Mouse (Mus musculus): ENCODE measurements at regions not wholly inside any gene's neighbourhood (a gene's known extent, or its start where the extent isn't known, plus 50 kb on each side); places are given as distances from the start of the nearest gene placed in this dataset.

- Histone ChIP-seq H3K4me2 (replicated peaks) (no peak overlapping the region), H3K27me3 (no peaks in the 10 kb centered on the region), H3K9ac (no peak overlapping the region), H3K9me3 (no peaks in the 10 kb centered on the region), H3K36me3 (no peaks in the 10 kb centered on the region), H3K4me1 (peaks cover 13% of the 10 kb centered on the region), H3K27ac (no peak overlapping the region), H3K4me3 (no peak overlapping the region)
- peak; percentile 30; the same call in 1 of the 2 replicates for ATAC-seq (ENCODE audit: insufficient number of reproducible peaks, insufficient read depth, low FRiP score, low TSS enrichment)
- 49% methylated on average over 6 of the region's 6 CpGs for WGBS
Measured at GRCm38 (mm10) chr13:44630061-44630460, 99.2 kb upstream of the Jarid2 start.

- no peak overlapping the region for H3K27ac ChIP-seq
- H3K4me3 ChIP-seq, result no peak overlapping the region
- WGBS, result 6% methylated on average over 11 of the region's 11 CpGs
- peaks cover 20% of the 10 kb centered on the region for H3K4me1 ChIP-seq
- H3K4me2 ChIP-seq (replicated peaks), result peak overlapping the region; percentile 41
- ATAC-seq (ENCODE audit: insufficient number of reproducible peaks, insufficient read depth, low FRiP score, low TSS enrichment), result no peak
- no peak overlapping the region for H3K9ac ChIP-seq
- H3K9me3 ChIP-seq, result no peaks in the 10 kb centered on the region
- no peaks in the 10 kb centered on the region for H3K27me3 ChIP-seq
- no peaks in the 10 kb centered on the region for H3K36me3 ChIP-seq
Measured at GRCm38 (mm10) chr13:44634616-44635015, 94.7 kb upstream of the Jarid2 start.

- Histone ChIP-seq H3K4me3 (no peak overlapping the region), H3K27ac (no peak overlapping the region), H3K9ac (no peak overlapping the region), H3K27me3 (no peaks in the 10 kb centered on the region), H3K4me2 (replicated peaks) (peak overlapping the region; percentile 41), H3K4me1 (peaks cover 18% of the 10 kb centered on the region), H3K36me3 (no peaks in the 10 kb centered on the region), H3K9me3 (no peaks in the 10 kb centered on the region)
- WGBS, result 10% methylated on average over 9 of the region's 12 CpGs
- ATAC-seq (ENCODE audit: insufficient number of reproducible peaks, insufficient read depth, low FRiP score, low TSS enrichment), result no peak
Measured at GRCm38 (mm10) chr13:44635221-44636007, 93.9 kb upstream of the Jarid2 start.

GRCm38 (mm10) chr13:44636008-44636335 lies 93.3 kb upstream of the Jarid2 start:
- H3K4me3 ChIP-seq, result no peak overlapping the region
- no peaks in the 10 kb centered on the region for H3K36me3 ChIP-seq
- peaks cover 18% of the 10 kb centered on the region for H3K4me1 ChIP-seq
- no peaks in the 10 kb centered on the region for H3K9me3 ChIP-seq
- no peak overlapping the region for H3K4me2 ChIP-seq (replicated peaks)
- H3K27me3 ChIP-seq, result no peaks in the 10 kb centered on the region
- no peak overlapping the region for H3K9ac ChIP-seq
- ATAC-seq (ENCODE audit: insufficient number of reproducible peaks, insufficient read depth, low FRiP score, low TSS enrichment), result no peak
- no peak overlapping the region for H3K27ac ChIP-seq
- 18% methylated on average over 2 of the region's 2 CpGs for WGBS

GRCm38 (mm10) chr13:44642361-44642760 lies 86.9 kb upstream of the Jarid2 start:
- WGBS, result 82% methylated on average over 7 of the region's 7 CpGs
- Histone ChIP-seq H3K4me2 (replicated peaks) (no peak overlapping the region), H3K9ac (no peak overlapping the region), H3K27me3 (no peaks in the 10 kb centered on the region), H3K4me1 (no peaks in the 10 kb centered on the region), H3K9me3 (no peaks in the 10 kb centered on the region), H3K4me3 (no peak overlapping the region), H3K27ac (no peak overlapping the region), H3K36me3 (no peaks in the 10 kb centered on the region)
- ATAC-seq (ENCODE audit: insufficient number of reproducible peaks, insufficient read depth, low FRiP score, low TSS enrichment), result no peak

- Histone ChIP-seq H3K9me3 (no peaks in the 10 kb centered on the region), H3K27ac (no peak overlapping the region), H3K9ac (no peak overlapping the region), H3K4me1 (peaks cover 18% of the 10 kb centered on the region), H3K4me3 (no peak overlapping the region), H3K4me2 (replicated peaks) (peak overlapping the region; percentile 17; the same call in 1 of the 2 replicates), H3K36me3 (no peaks in the 10 kb centered on the region), H3K27me3 (peaks cover 3% of the 10 kb centered on the region; the same call in 1 of the 2 replicates)
- 25% methylated on average over 13 of the region's 13 CpGs for WGBS
- no peak for ATAC-seq (ENCODE audit: insufficient number of reproducible peaks, insufficient read depth, low FRiP score, low TSS enrichment)
Measured at GRCm38 (mm10) chr13:44650052-44650451, 79.2 kb upstream of the Jarid2 start.

- H3K9ac ChIP-seq, result no peak overlapping the region
- no peaks in the 10 kb centered on the region for H3K36me3 ChIP-seq
- 0 out of 2 replicates have a peak overlapping the region, but pooled peaks have one; percentile 12 for H3K27ac ChIP-seq
- WGBS, result 9% methylated on average over 22 of the region's 22 CpGs
- peaks cover 18% of the 10 kb centered on the region for H3K4me1 ChIP-seq
- no peaks in the 10 kb centered on the region for H3K9me3 ChIP-seq
- ATAC-seq (ENCODE audit: insufficient number of reproducible peaks, insufficient read depth, low FRiP score, low TSS enrichment), result no peak
- H3K27me3 ChIP-seq, result peaks cover 3% of the 10 kb centered on the region; the same call in 1 of the 2 replicates
- H3K4me3 ChIP-seq, result no peak overlapping the region
- no peak overlapping the region for H3K4me2 ChIP-seq (replicated peaks)
Measured at GRCm38 (mm10) chr13:44651259-44652238, 77.7 kb upstream of the Jarid2 start.

GRCm38 (mm10) chr13:44657905-44658414 lies 71.3 kb upstream of the Jarid2 start:
- Histone ChIP-seq H3K9me3 (no peaks in the 10 kb centered on the region), H3K4me2 (replicated peaks) (no peak overlapping the region), H3K9ac (no peak overlapping the region), H3K27me3 (no peaks in the 10 kb centered on the region), H3K4me3 (no peak overlapping the region), H3K36me3 (no peaks in the 10 kb centered on the region), H3K27ac (no peak overlapping the region), H3K4me1 (no peaks in the 10 kb centered on the region)
- 58% methylated on average over 10 of the region's 10 CpGs for WGBS
- no peak for ATAC-seq (ENCODE audit: insufficient number of reproducible peaks, insufficient read depth, low FRiP score, low TSS enrichment)

GRCm38 (mm10) chr13:44659861-44660260 lies 69.4 kb upstream of the Jarid2 start:
- Histone ChIP-seq H3K36me3 (no peaks in the 10 kb centered on the region), H3K4me3 (no peak overlapping the region), H3K4me1 (peaks cover 3% of the 10 kb centered on the region; the same call in 1 of the 2 replicates), H3K9ac (no peak overlapping the region), H3K27me3 (no peaks in the 10 kb centered on the region), H3K27ac (no peak overlapping the region), H3K4me2 (replicated peaks) (no peak overlapping the region), H3K9me3 (no peaks in the 10 kb centered on the region)
- WGBS, result 55% methylated on average over 6 of the region's 6 CpGs
- no peak for ATAC-seq (ENCODE audit: insufficient number of reproducible peaks, insufficient read depth, low FRiP score, low TSS enrichment)

GRCm38 (mm10) chr13:44663062-44663461 lies 66.2 kb upstream of the Jarid2 start:
- ATAC-seq (ENCODE audit: insufficient number of reproducible peaks, insufficient read depth, low FRiP score, low TSS enrichment), result no peak
- Histone ChIP-seq H3K27me3 (no peaks in the 10 kb centered on the region), H3K9ac (no peak overlapping the region), H3K4me3 (no peak overlapping the region), H3K9me3 (no peaks in the 10 kb centered on the region), H3K4me1 (peaks cover 3% of the 10 kb centered on the region; the same call in 1 of the 2 replicates), H3K27ac (no peak overlapping the region), H3K36me3 (no peaks in the 10 kb centered on the region), H3K4me2 (replicated peaks) (no peak overlapping the region)
- 72% methylated on average over 11 of the region's 11 CpGs for WGBS

GRCm38 (mm10) chr13:44663730-44664129 lies 65.5 kb upstream of the Jarid2 start:
- no peak overlapping the region for H3K4me3 ChIP-seq
- H3K27ac ChIP-seq, result no peak overlapping the region
- WGBS, result 54% methylated on average over 7 of the region's 7 CpGs

More at GRCm38 (mm10) chr13:44663730-44664129, 65.5 kb upstream of the Jarid2 start:
- Histone ChIP-seq H3K9me3 (no peaks in the 10 kb centered on the region), H3K4me2 (replicated peaks) (no peak overlapping the region), H3K36me3 (no peaks in the 10 kb centered on the region), H3K9ac (no peak overlapping the region), H3K27me3 (no peaks in the 10 kb centered on the region), H3K4me1 (peaks cover 3% of the 10 kb centered on the region; the same call in 1 of the 2 replicates)
- ATAC-seq (ENCODE audit: insufficient number of reproducible peaks, insufficient read depth, low FRiP score, low TSS enrichment), result no peak

Data from embryonic facial prominence, embryonic 12.5 days (tissue).